Mouse (Mus musculus) liver, adult 2 months (tissue): Measurements from ENCODE around the gene Epha6. TPM values are rescaled to one million over a fixed set of nuclear protein-coding genes. Genes with fewer than 3 reads are reported as not detected.

Source experiments
- DNase-seq: peaks from one replicate; pipeline ENCODE4 v3.0.0-alpha.2; 2011; ENCODE audit warnings: low read depth, low spot score; ENCODE audit errors: extremely low read depth
- H3K27ac ChIP-seq: fragments of 200-500 bp; replicated peaks from 2 replicates; pipeline ENCODE4 v1.5.1; 2012; ENCODE audit warnings: low read depth, mild to moderate bottlenecking, control low read depth, inconsistent platforms, low read length; ENCODE audit not compliant: insufficient read depth
- H3K27me3 ChIP-seq: fragments of 200-500 bp; 2 replicates; pipeline ENCODE4 v1.6.1; 2012; ENCODE audit warnings: mild to moderate bottlenecking, moderate library complexity, low read length, inconsistent platforms; ENCODE audit not compliant: control insufficient read depth, insufficient read depth
- H3K36me3 ChIP-seq: fragments of 200-500 bp; 2 replicates; pipeline ENCODE4 v1.6.1; 2012; ENCODE audit warnings: low read length, inconsistent platforms; ENCODE audit not compliant: control insufficient read depth, insufficient read depth
- H3K4me1 ChIP-seq: fragments of 200-500 bp; 2 replicates; pipeline ENCODE4 v1.6.1; 2011; ENCODE audit warnings: low read length; ENCODE audit not compliant: control insufficient read depth, insufficient read depth
- H3K4me3 ChIP-seq: fragments of 200-500 bp; 2 replicates; pipeline ENCODE4 v1.5.1; 2011; ENCODE audit warnings: low read depth, mild to moderate bottlenecking, control low read depth, low read length, moderate library complexity; ENCODE audit not compliant: insufficient read depth
- H3K79me2 ChIP-seq: fragments of 200-500 bp; 2 replicates; pipeline ENCODE4 v1.6.1; 2012; ENCODE audit warnings: inconsistent platforms, mild to moderate bottlenecking, low read length, moderate library complexity; ENCODE audit not compliant: control insufficient read depth, insufficient read depth
- H3K9ac ChIP-seq: fragments of 200-500 bp; 2 replicates; pipeline ENCODE4 v1.6.1; 2012; ENCODE audit warnings: low read depth, mild to moderate bottlenecking, control low read depth, inconsistent platforms, low read length
- CTCF ChIP-seq: fragments of 200-500 bp; IDR thresholded peaks from 2 replicates; pipeline ENCODE4 v1.5.1; 2011; ENCODE audit warnings: low read depth, low read length, control low read depth
- POLR2A ChIP-seq: fragments of 200-500 bp; IDR thresholded peaks from 2 replicates; pipeline ENCODE4 v1.6.1; 2011; ENCODE audit warnings: low read length, control low read depth; ENCODE audit not compliant: insufficient read depth; ENCODE audit errors: extremely low read depth
- WGBS: fragments of 180-500 bp; shearing (Covaris S2); methylation state at CpG from one replicate; pipeline ENCODE4 v1.1.7; 2018; 5-methylcytosine and 5-hydroxymethylcytosine counted together
- polyA plus RNA-seq: library from polyadenylated mRNA; depleted of rRNA; stranded (reverse); fragments of >200 nt; gene quantifications from 2 replicates; pipeline ENCODE4 v1.2.3, GENCODE M21; 2012
- total RNA-seq: library from RNA; depleted of rRNA; stranded (reverse); fragments of >200 nt; gene quantifications from 2 replicates; pipeline ENCODE4 v1.2.3, GENCODE M21; 2014

Epha6 gene
- total and polyA plus RNA-seq, 2 experiments: not detected

DNA sequence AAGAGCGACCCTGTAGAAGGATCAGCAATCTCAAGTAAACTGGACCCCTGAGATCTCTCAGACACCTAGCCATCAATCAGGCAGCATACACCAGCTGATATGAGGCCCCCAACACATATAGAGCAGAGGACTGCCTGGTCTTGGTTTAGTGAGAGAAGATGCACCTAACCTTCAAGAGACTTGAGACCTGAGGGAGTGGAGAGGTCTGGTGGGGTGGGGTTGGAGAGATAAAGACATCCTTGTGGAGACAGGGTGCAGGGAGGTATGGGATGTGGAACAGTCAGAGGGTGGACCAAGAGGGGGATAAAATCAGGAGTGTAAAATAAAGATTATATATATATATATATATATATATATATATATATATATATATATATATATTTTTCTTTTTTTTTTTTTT is 105.8 kb downstream of the Epha6 start:
- TF ChIP-seq POLR2A (no peak), CTCF (no peak)
- Histone ChIP-seq H3K9ac (no peak overlapping the region), H3K27ac (no peak overlapping the region), H3K27me3 (no peaks in the 10 kb centered on the region), H3K4me1 (no peaks in the 10 kb centered on the region), H3K79me2 (no peaks in the 10 kb centered on the region), H3K36me3 (no peaks in the 10 kb centered on the region), H3K4me3 (no peak overlapping the region)
- no peak for DNase-seq
- 88% methylated on average over 1 of the region's 1 CpGs for WGBS

DNA sequence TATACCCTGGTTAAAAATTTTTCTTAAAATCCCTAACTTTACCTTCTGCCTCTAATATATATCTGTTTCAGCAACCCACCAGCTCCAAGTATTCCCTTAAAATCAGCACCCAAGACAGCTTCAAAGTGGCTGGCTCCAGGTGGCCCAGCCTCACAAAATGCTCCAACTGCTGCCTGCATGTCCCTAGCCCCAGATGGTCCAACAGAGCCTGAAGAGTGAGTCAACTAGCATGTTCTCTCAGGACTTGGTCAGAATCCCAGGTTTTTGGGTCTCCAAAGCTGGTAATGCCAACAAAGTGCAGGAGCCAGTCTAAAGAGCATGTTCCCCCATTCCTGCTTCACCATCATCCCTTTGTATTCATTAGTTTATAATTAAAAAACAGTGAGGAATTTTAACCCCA is 129.6 kb downstream of the Epha6 start:
- Histone ChIP-seq H3K79me2 (no peaks in the 10 kb centered on the region), H3K9ac (no peak overlapping the region), H3K4me1 (no peaks in the 10 kb centered on the region), H3K27ac (no peak overlapping the region), H3K27me3 (no peaks in the 10 kb centered on the region), H3K4me3 (no peak overlapping the region), H3K36me3 (no peaks in the 10 kb centered on the region)
- TF ChIP-seq POLR2A (no peak), CTCF (no peak)
- no peak for DNase-seq

DNA sequence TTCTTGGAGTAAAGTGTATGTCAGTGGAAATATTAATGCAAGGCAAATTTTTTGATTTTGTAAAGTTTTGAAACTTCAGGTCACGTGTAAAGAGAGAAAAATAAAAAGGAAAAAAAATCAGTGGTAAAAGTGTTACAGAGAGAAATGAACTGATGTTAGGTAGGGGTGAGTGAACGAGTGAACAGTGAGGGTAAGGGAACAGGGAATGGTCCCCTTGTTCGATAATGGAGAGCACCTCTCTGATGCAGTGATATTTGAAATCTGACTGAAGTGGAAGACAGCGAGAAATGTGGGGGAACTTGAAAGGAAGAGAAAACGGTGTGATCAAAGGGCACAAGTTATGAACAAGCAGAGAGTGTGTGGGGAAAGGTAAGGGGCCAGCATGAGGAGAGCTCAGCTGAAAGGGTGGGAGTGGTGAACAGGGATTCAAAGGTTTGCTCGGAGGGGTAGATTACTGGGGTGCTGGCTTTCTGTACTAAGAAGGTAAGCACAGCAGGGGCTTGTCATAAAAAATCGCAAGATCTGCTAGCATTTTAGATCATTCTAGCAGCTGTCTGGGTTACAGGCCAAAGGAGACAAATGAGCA is 137.0 kb downstream of the Epha6 start:
- no peaks in the 10 kb centered on the region for H3K27me3 ChIP-seq
- no peak overlapping the region for H3K27ac ChIP-seq
- no peaks in the 10 kb centered on the region for H3K36me3 ChIP-seq
- DNase-seq: no peak
- H3K79me2 ChIP-seq: no peaks in the 10 kb centered on the region
- no peak overlapping the region for H3K9ac ChIP-seq
- no peaks in the 10 kb centered on the region for H3K4me1 ChIP-seq
- TF ChIP-seq POLR2A: no peak
- no peak for TF ChIP-seq CTCF
- no peak overlapping the region for H3K4me3 ChIP-seq
- WGBS: 68% methylated on average over 7 of the region's 7 CpGs

DNA sequence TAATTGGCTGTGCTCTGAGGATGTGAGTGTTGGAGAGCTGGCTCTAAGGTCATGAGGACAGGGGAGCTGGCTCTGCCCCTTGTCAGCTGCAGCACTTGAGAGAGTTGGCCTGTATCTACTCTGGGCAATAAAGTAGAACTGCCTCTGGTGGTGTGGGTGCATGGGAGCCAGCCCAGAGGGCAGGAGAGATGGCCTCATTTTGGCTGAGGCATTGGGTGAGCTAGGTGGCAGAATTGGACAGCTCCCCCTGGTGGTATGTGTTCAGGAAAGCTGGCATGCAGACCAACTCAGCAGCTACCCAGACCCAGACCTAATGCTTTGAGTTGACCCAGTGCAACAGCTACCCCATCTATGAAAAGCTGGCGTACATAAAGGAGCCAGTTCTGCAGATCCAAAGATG is 170.0 kb downstream of the Epha6 start:
- Histone ChIP-seq H3K27me3 (no peaks in the 10 kb centered on the region), H3K27ac (no peak overlapping the region), H3K36me3 (no peaks in the 10 kb centered on the region), H3K79me2 (no peaks in the 10 kb centered on the region), H3K4me1 (no peaks in the 10 kb centered on the region), H3K9ac (no peak overlapping the region), H3K4me3 (no peak overlapping the region)
- TF ChIP-seq POLR2A (no peak), CTCF (peak; percentile 48)
- DNase-seq: peak; percentile 12
- 69% methylated on average over 1 of the region's 1 CpGs for WGBS

DNA sequence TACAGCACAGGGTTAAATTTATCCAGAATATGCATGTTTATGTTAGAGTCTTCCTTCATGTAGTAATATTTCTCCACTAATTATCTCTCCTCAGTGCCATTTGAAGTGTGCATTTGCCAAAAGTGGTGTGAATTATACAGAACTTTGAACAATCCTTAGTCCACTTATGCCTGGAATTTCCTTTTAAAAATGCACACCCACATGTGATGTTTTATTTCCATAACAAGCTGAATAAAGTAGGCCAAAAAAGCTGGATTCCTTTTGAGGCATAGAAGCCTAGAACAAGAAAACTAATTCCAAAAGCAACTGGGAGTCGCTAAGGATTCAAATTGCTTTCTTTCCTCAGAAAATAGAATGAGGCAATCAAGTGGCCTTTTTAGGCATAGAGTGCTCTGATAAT is 171.1 kb downstream of the Epha6 start:
- 88% methylated on average over 1 of the region's 1 CpGs for WGBS
- no peaks in the 10 kb centered on the region for H3K36me3 ChIP-seq
- DNase-seq: no peak
- H3K9ac ChIP-seq: no peak overlapping the region
- H3K79me2 ChIP-seq: no peaks in the 10 kb centered on the region
- no peak overlapping the region for H3K27ac ChIP-seq
- H3K4me1 ChIP-seq: no peaks in the 10 kb centered on the region
- H3K4me3 ChIP-seq: no peak overlapping the region
- no peak for TF ChIP-seq POLR2A
- no peak for TF ChIP-seq CTCF
- no peaks in the 10 kb centered on the region for H3K27me3 ChIP-seq

DNA sequence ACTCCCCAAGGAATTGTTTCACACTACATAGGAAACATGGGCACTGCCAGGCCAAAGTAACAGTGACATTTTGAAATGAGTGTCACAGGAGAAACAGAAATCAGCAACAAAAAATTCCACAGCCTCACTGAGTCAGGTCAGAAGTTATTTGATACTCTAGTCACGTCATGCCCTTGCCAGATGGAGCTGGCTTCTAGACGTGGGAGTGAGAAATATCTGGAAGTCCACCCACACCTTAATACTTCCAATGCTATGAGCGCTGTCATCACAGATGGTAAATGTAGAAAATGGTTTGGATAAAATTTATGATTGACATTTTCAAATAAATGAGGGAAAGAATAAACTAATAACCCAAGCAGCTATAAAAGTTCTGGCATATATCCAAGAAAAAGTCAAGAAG is 210.0 kb downstream of the Epha6 start:
- 54% methylated on average over 3 of the region's 3 CpGs for WGBS

More for the DNA sequence above, 210.0 kb downstream of the Epha6 start:
- Histone ChIP-seq H3K9ac (no peak overlapping the region), H3K79me2 (no peaks in the 10 kb centered on the region), H3K4me1 (no peaks in the 10 kb centered on the region), H3K27ac (no peak overlapping the region), H3K27me3 (no peaks in the 10 kb centered on the region), H3K36me3 (no peaks in the 10 kb centered on the region), H3K4me3 (no peak overlapping the region)
- TF ChIP-seq POLR2A: no peak
- no peak for TF ChIP-seq CTCF
- no peak for DNase-seq
